Mouse (Mus musculus) kidney, adult 2 months (tissue): ENCODE results near the gene Prn. TPM values are rescaled to one million over a fixed set of nuclear protein-coding genes. Genes with fewer than 3 reads are reported as not detected.

Source experiments
- DNase-seq: peaks from one replicate; pipeline ENCODE4 v3.0.0; 2021
- H3K27ac ChIP-seq: fragments of 200-500 bp; 2 replicates; pipeline ENCODE4 v1.5.1; 2012; ENCODE audit warnings: low read depth, low read length, control low read depth, inconsistent platforms; ENCODE audit not compliant: insufficient read depth
- H3K27me3 ChIP-seq: fragments of 200-500 bp; replicated peaks from 2 replicates; pipeline ENCODE4 v1.6.1; 2012; ENCODE audit warnings: mild to moderate bottlenecking, moderate library complexity, low read length, inconsistent platforms; ENCODE audit not compliant: control insufficient read depth, insufficient read depth
- H3K36me3 ChIP-seq: fragments of 200-500 bp; 2 replicates; pipeline ENCODE4 v1.6.1; 2012; ENCODE audit warnings: mild to moderate bottlenecking, moderate library complexity, low read length, inconsistent platforms; ENCODE audit not compliant: control insufficient read depth, insufficient read depth
- H3K4me1 ChIP-seq: fragments of 200-500 bp; 2 replicates; pipeline ENCODE4 v1.6.1; 2011; ENCODE audit warnings: low read length; ENCODE audit not compliant: control insufficient read depth, insufficient read depth
- H3K4me3 ChIP-seq: fragments of 200-500 bp; 2 replicates; pipeline ENCODE4 v1.5.1; 2011; ENCODE audit warnings: mild to moderate bottlenecking, low read depth, low read length, control low read depth; ENCODE audit not compliant: insufficient read depth
- CTCF ChIP-seq: fragments of 200-500 bp; conservative IDR thresholded peaks from 2 replicates; pipeline ENCODE4 v1.5.1; 2011; ENCODE audit warnings: low read depth, mild to moderate bottlenecking, control low read depth, low read length, moderate library complexity, mixed read lengths; ENCODE audit not compliant: insufficient read depth, insufficient read length
- POLR2A ChIP-seq: fragments of 200-500 bp; IDR thresholded peaks from one replicate; pipeline ENCODE4 v1.6.1; 2011; ENCODE audit warnings: low read depth, low read length, control low read depth
- WGBS: fragments of 180-500 bp; shearing (Covaris S2); methylation state at CpG from one replicate; pipeline ENCODE4 v1.1.7; 2018; 5-methylcytosine and 5-hydroxymethylcytosine counted together
- polyA plus RNA-seq: library from polyadenylated mRNA; depleted of rRNA; stranded (reverse); fragments of >200 nt; gene quantifications from 2 replicates; pipeline ENCODE4 v1.2.3, GENCODE M21; 2012

The Prn gene
- polyA plus RNA-seq, 1 experiment, result not detected

DNA sequence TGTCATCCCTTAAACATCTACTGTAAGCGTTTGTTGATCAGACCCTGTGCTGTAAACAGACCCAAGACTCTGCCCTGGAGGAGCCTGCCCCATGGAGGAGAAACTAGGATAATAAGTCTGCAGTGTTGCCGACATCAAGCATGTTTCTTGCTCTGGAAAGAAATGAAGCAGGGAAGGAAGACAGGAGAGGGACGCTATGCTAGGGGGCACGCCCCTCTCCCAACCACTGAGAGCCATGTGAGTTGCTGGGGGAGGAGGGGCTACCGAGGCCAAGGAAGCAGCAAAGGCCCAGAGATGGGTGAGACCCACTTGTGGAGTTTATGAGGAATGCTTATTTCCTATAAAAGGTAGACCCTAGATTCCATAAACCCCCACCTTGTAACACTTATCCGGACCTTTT, 23.3 kb downstream of the Prn start:
- H3K36me3 ChIP-seq, result no peaks in the 10 kb centered on the region
- WGBS, result 51% methylated on average over 6 of the region's 6 CpGs
- TF ChIP-seq CTCF (no peak), POLR2A (no peak)

GRCm38 (mm10) chr2:131933598-131933997, 23.8 kb downstream of the Prn start:
- 50% methylated on average over 3 of the region's 3 CpGs for WGBS

More for the DNA sequence above, 23.3 kb downstream of the Prn start:
- no peak overlapping the region for H3K27ac ChIP-seq
- no peak overlapping the region for H3K4me3 ChIP-seq
- 0 out of 2 replicates have a peak, but pooled peaks cover 3% of the 10 kb centered on the region for H3K4me1 ChIP-seq
- no peak for DNase-seq
- no peaks in the 10 kb centered on the region for H3K27me3 ChIP-seq

DNA sequence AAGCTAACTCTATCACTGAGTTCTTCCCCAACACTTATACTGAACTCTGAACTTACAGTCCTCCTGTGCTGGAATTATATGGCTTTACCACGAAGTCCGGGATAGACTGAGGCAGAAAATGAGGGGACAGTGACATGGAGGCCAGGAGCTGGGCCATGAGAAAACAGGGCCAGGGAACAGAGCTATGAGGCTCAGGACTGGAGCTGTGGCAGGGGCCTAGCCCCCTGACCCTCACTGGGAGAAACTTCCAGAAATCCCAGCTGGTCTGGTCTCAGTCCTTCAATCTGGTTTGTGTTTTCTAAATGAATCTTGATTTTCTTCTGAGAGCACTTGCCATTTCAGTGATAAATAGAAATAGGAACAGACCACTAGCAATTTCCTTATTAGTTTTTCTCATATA, 24.5 kb downstream of the Prn start:
- H3K4me1 ChIP-seq, result 0 out of 2 replicates have a peak, but pooled peaks cover 3% of the 10 kb centered on the region
- TF ChIP-seq POLR2A (no peak), CTCF (no peak)
- no peak overlapping the region for H3K4me3 ChIP-seq
- H3K36me3 ChIP-seq, result no peaks in the 10 kb centered on the region
- no peak for DNase-seq
- no peaks in the 10 kb centered on the region for H3K27me3 ChIP-seq
- 86% methylated on average over 2 of the region's 2 CpGs for WGBS
- no peak overlapping the region for H3K27ac ChIP-seq

More at GRCm38 (mm10) chr2:131933598-131933997, 23.8 kb downstream of the Prn start:
- H3K27me3 ChIP-seq, result no peaks in the 10 kb centered on the region
- no peak overlapping the region for H3K27ac ChIP-seq
- TF ChIP-seq POLR2A (no peak), CTCF (no peak)
- H3K36me3 ChIP-seq, result no peaks in the 10 kb centered on the region
- H3K4me1 ChIP-seq, result 0 out of 2 replicates have a peak, but pooled peaks cover 3% of the 10 kb centered on the region
- H3K4me3 ChIP-seq, result no peak overlapping the region
- DNase-seq, result peak; percentile 59

DNA sequence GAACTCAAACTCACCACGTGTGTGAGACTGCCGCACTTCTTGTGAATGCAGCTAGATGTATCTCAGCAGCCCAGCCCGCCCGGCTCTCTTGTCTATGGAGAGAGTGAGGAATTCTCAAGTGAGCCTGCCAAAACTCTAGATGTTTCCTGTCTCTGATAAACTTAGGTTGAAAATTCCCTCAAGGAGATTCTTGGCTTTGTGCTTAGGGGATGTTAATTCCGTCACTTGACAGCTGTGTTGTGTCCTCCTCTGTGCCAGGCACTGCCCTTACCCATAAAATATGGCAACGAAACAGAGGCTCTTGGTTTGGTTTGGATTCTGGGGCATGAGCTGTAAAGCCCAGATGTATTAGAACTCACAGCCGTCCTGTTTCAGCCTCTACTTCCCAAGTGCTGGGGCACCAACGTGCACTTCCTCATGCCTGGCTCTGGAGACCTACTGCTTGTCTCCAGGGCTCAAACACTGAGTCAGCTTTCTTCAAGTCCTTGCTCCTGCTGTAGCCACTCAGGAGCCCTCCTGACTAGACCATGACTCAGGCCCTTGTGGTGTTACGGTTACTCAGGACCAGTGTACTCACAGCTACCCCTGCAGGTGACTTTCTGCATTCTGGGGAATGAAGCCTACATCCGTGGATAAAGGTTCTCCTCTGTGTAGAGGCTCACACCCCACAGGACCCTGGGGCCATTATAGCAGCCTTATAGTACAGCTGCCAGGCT, 25.8 kb downstream of the Prn start:
- DNase-seq, result peak; percentile 20
- H3K27ac ChIP-seq, result no peak overlapping the region
- 0 out of 2 replicates have a peak, but pooled peaks cover 3% of the 10 kb centered on the region for H3K4me1 ChIP-seq
- H3K27me3 ChIP-seq, result no peaks in the 10 kb centered on the region
- no peak overlapping the region for H3K4me3 ChIP-seq
- TF ChIP-seq POLR2A (no peak), CTCF (peak; percentile 36; the same call in 1 of the 2 replicates)
- 63% methylated on average over 10 of the region's 10 CpGs for WGBS
- no peaks in the 10 kb centered on the region for H3K36me3 ChIP-seq

GRCm38 (mm10) chr2:131936410-131936809, 26.7 kb downstream of the Prn start:
- Histone ChIP-seq H3K27me3 (no peaks in the 10 kb centered on the region), H3K4me3 (no peak overlapping the region), H3K27ac (no peak overlapping the region), H3K4me1 (0 out of 2 replicates have a peak, but pooled peaks cover 3% of the 10 kb centered on the region), H3K36me3 (no peaks in the 10 kb centered on the region)
- TF ChIP-seq CTCF (no peak), POLR2A (no peak)
- 98% methylated on average over 10 of the region's 10 CpGs for WGBS
- DNase-seq, result no peak

DNA sequence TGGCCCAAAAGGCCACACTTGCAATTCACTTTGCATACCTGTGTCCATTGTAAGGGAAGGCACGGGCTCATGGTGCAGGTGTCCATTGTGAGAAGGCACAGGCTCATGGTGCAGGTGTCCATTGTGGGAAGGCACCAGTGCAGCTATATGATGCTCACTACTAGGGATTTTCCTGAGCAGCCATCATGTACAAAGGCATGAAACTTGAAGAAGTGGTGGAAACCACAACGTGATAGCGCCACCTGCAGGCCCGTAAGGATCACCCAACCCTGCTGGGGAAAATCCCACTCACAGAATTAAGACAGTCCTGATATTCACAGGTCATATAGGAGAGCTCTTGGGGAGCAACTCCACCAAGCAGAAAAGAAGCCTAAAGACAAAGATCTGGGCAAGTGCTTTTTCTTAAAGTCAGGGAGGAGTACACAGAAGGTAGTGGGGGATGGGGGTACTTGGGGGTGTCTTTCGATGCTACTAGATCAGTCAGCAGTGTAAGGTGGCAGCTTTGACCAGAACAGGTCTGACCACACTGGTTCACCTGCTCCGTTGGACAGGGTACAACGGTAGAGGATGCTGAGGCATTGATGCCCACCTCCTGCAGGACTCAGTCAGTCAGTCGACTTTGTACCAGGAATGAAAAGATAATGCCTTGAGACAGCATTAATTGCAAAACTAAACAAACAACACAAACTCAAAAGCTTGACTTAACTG, 29.8 kb downstream of the Prn start:
- no peaks in the 10 kb centered on the region for H3K36me3 ChIP-seq
- 39% methylated on average over 8 of the region's 8 CpGs for WGBS
- H3K4me3 ChIP-seq, result no peak overlapping the region
- peak; percentile 54 for DNase-seq
- H3K27ac ChIP-seq, result no peak overlapping the region
- H3K4me1 ChIP-seq, result no peaks in the 10 kb centered on the region
- TF ChIP-seq CTCF, result peak; percentile 83
- TF ChIP-seq POLR2A, result no peak
- no peaks in the 10 kb centered on the region for H3K27me3 ChIP-seq

DNA sequence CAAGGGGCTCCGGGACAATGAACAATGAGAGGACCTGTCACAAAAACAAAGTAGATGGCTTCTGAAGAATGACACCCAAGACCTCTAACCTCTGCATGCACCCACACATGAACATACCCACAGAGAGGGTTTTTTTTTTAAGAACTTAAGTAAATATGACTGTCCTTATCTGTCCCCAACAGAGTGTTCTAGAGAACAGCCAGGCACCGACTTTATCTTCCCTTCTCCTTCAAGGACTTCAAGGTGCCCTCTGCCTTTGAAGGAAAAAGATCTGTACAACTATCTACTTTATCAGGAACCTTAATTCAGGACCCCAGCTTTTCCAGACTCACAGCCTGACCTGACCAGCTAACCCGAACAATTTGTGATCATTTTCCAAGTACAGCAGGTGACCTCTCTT, 30.7 kb downstream of the Prn start:
- TF ChIP-seq POLR2A (no peak), CTCF (no peak)
- Histone ChIP-seq H3K27ac (no peak overlapping the region), H3K4me3 (no peak overlapping the region), H3K36me3 (no peaks in the 10 kb centered on the region), H3K27me3 (no peaks in the 10 kb centered on the region), H3K4me1 (no peaks in the 10 kb centered on the region)
- 75% methylated on average over 3 of the region's 3 CpGs for WGBS
- no peak for DNase-seq
